Mouse (Mus musculus): Measurements from ENCODE around the gene Tmem191c.

DNA sequence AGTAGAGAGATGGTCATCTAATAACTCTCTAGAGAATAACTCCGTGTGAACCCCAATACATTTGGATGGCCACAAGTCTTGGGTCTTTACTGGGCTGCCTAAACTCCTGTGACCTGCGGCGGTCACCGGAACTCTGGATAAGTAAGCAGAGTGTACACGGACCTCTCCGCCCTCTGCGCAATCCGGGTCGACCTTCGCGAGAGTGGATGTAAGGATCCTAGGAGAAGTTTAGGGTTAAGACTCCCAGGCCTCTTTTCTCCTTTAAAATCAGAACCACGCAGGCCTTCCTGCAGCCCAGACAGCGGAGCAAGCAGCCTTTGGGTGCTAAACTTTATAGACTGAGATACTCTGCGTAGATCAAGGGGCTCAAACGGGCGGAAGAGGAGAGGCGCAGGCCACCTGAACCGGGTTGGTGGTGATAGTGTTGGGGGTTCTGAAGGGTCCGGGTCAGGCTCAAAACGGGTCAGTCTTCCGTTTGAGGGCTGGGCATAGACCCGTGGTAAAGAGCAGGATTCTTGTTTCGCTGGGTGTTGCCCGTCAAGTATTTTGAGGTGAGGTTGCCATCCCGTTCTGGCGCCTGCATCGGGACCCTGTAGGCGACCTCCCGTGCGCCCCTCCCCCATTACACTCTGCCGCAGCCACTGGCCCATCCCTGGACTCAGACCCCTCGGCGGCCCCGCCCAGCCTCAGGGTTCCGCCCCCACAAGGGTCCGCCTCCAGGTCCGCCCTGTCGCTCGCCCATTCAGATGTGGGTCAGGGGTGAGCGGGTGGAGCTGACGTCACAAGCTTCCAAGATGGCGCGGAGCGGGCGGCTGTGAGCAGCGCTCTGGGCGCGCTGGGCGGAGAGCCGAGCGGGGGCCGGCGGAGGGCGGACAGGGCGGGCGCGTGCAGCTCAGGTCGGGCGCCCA lies 42.8 kb upstream of the Tmem191c start, which contains the start of gene Hic2:
- no peak for TF ChIP-seq POLR2A (IDR thresholded peaks at IDR 0.05; ENCODE audit: borderline replicate concordance, low read depth, low read length)
- no peak for TF ChIP-seq CTCF (IDR thresholded peaks at IDR 0.05; ENCODE audit: low read depth, low read length)

All from bone marrow macrophage, adult 2 months (primary cell).